Mouse (Mus musculus): ENCODE measurements around the gene 9130023H24Rik.

Gene 9130023H24Rik

GRCm38 (mm10) chr7:128209826-128210225, 28.0 kb downstream of the 9130023H24Rik start:
- in situ Hi-C loops (cut with MboI; ENCODE audit: low pct_unique_long_range_greater_than_20kb in 1 of 2, low sequenced_read_pairs in 2 of 2, unreplicated experiment in 1 of 2) = loop anchor here in 1 of 2 experiments (10.0 kb wide), 1 partner anchor 195 kb away; no protein-coding TSS in a partner anchor

GRCm38 (mm10) chr7:128208187-128208586, 29.6 kb downstream of the 9130023H24Rik start:
- in situ Hi-C loops (cut with MboI; ENCODE audit: low pct_unique_long_range_greater_than_20kb in 1 of 2, low sequenced_read_pairs in 2 of 2, unreplicated experiment in 1 of 2) = loop anchor here in 1 of 2 experiments (10.0 kb wide), 1 partner anchor 193 kb away; no protein-coding TSS in a partner anchor

GRCm38 (mm10) chr7:128206152-128206551, 31.7 kb downstream of the 9130023H24Rik start, which contains the start of gene Cox6a2:
Gene Cox6a2 (minus strand): TSS chr7:128206387.
- in situ Hi-C loops (cut with MboI; ENCODE audit: low pct_unique_long_range_greater_than_20kb in 1 of 2, low sequenced_read_pairs in 2 of 2, unreplicated experiment in 1 of 2) = loop anchor here in 1 of 2 experiments (10.0 kb wide), 1 partner anchor 191 kb away; no protein-coding TSS in a partner anchor

- in situ Hi-C loops (cut with MboI; ENCODE audit: low pct_unique_long_range_greater_than_20kb in 1 of 2, low sequenced_read_pairs in 2 of 2, unreplicated experiment in 1 of 2) = loop anchor here in 1 of 2 experiments (10.0 kb wide), 1 partner anchor 191 kb away; no protein-coding TSS in a partner anchor
Observed at GRCm38 (mm10) chr7:128205695-128206094, 32.1 kb downstream of the 9130023H24Rik start.

- in situ Hi-C loops (cut with MboI; ENCODE audit: low pct_unique_long_range_greater_than_20kb in 1 of 2, low sequenced_read_pairs in 2 of 2, unreplicated experiment in 1 of 2) = loop anchor here (5.0 to 10.0 kb wide), 2 partner anchors 182 to 189 kb away; no protein-coding TSS in a partner anchor
Observed at GRCm38 (mm10) chr7:128204179-128204578, 33.7 kb downstream of the 9130023H24Rik start.

DNA sequence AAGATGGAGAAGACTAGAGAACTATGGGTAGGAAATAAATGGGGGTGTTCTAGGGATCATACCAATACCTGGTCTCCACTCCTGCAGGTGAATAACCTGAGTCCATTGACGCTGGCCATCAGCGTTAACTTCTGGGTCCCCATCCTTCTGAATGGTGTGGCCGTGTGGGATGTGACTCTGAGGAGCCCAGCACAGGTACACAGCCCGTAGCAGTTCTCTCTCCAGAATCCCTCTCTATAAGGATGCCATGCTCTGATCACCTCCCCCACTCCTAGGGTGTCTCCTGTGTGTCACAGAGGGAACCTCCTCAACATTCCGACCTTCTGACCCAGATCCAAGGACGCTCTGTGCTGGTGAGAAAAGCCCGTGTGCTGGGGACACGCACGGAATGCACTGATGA, 34.8 kb downstream of the 9130023H24Rik start:
- in situ Hi-C loops (cut with MboI; ENCODE audit: low pct_unique_long_range_greater_than_20kb in 1 of 2, low sequenced_read_pairs in 2 of 2, unreplicated experiment in 1 of 2) = loop anchor here (5.0 to 10.0 kb wide), 2 partner anchors 181 to 188 kb away; no protein-coding TSS in a partner anchor

GRCm38 (mm10) chr7:128201607-128202006, 36.2 kb downstream of the 9130023H24Rik start:
- in situ Hi-C loops (cut with MboI; ENCODE audit: low pct_unique_long_range_greater_than_20kb in 1 of 2, low sequenced_read_pairs in 2 of 2, unreplicated experiment in 1 of 2) = loop anchor here (5.0 to 10.0 kb wide), 2 partner anchors 179 to 187 kb away; no protein-coding TSS in a partner anchor

All from mouse embryonic stem cell (cell line).